25 mouse cellular contexts compared by ENCODE assay signal in the genomic region with DNA sequence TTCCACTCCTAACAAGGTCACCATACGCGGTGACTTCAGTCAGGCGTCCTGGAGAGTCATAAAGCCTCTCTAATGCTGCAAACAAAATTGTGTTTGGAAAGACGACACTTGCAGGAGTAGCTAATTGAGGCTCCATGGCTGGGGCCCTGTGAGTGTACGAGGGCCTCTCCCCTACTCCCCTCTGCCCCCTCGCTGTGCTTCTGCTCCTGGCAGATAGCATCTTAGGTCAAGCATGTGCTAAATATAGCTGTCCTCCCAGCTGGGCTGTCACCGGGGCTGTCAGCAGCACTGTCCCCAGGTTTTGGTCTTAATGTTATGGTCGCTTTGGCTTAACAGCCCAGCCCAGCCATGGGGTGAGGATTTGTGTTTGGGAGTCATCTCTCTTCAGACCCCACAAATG. TPM values are rescaled to one million over a fixed set of nuclear protein-coding genes. Genes with fewer than 3 reads are reported as not detected.
A peak's percentile ranks its signal among the peaks of the same experiment; 100 is the strongest.
DNase-seq lines count a peak whose midpoint lies in the region; ATAC-seq lines count a peak whose summit lies in the region.
"Had no signal": no experiment of that assay in that cellular context is flagged by ENCODE, and none has a peak within 500 bp of the region (broad histone marks: within the 10 kb centered on the region; RNA-seq: fewer than 3 reads in every experiment).

No protein-coding gene starts in this region.

- peak; percentile 6 for DNase-seq in embryonic facial prominence, embryonic 14.5 days (ENCODE audit: low spot score)
- no peak for DNase-seq in embryonic facial prominence, embryonic 10.5 days (ENCODE audit: low spot score)
- DNase-seq in gastrocnemius, postnatal 25 days, result peak; percentile 62
- DNase-seq in heart, postnatal 4 days, result peak; percentile 48
- DNase-seq in layer of hippocampus, postnatal 25 days (ENCODE audit: extremely low spot score in 1 of 2, low spot score in 1 of 2), result no peak
- no peak for DNase-seq in right cerebral cortex, postnatal 4 days
- DNase-seq: adrenal gland, adult 8-10 months; cerebellum, adult 11-12 months; cerebellum, postnatal 36 days; kidney, adult 18-20 months; kidney, postnatal 14 days; liver, postnatal 0 days; spleen, adult 18-20 months had no signal

- H3K9me3 ChIP-seq in embryonic facial prominence, embryonic 14.5 days (ENCODE audit: control insufficient read depth, low read length), result no peaks in the 10 kb centered on the region
- no peaks in the 10 kb centered on the region for H3K9me3 ChIP-seq in embryonic facial prominence, embryonic 10.5 days
- H3K9me3 ChIP-seq in heart, embryonic 13.5 days, result no peaks in the 10 kb centered on the region
- H3K9me3 ChIP-seq in kidney, embryonic 15.5 days (replicated peaks), result no peaks in the 10 kb centered on the region
- H3K9me3 ChIP-seq: forebrain, embryonic 15.5 days; limb, embryonic 12.5 days; midbrain, embryonic 10.5 days had no signal

- no peaks in the 10 kb centered on the region for H3K36me3 ChIP-seq in embryonic facial prominence, embryonic 14.5 days (ENCODE audit: control insufficient read depth, insufficient read depth, low read length)
- no peaks in the 10 kb centered on the region for H3K36me3 ChIP-seq in embryonic facial prominence, embryonic 10.5 days (replicated peaks)
- H3K36me3 ChIP-seq in heart, embryonic 13.5 days, result no peaks in the 10 kb centered on the region
- no peaks in the 10 kb centered on the region for H3K36me3 ChIP-seq in kidney, embryonic 15.5 days
- H3K36me3 ChIP-seq: forebrain, embryonic 15.5 days; limb, embryonic 12.5 days; midbrain, embryonic 10.5 days had no signal

- no peak overlapping the region for H3K9ac ChIP-seq in embryonic facial prominence, embryonic 14.5 days (ENCODE audit: low read depth, low read length)
- H3K9ac ChIP-seq in heart, embryonic 13.5 days, result peak overlapping the region; percentile 8; the same call in 1 of the 2 replicates
- H3K9ac ChIP-seq in kidney, embryonic 15.5 days, result no peak overlapping the region
- H3K9ac ChIP-seq: forebrain, embryonic 15.5 days; hindbrain, embryonic 14.5 days; limb, embryonic 12.5 days; liver, postnatal 0 days had no signal

- 0 out of 2 replicates have a peak, but pooled peaks cover 4% of the 10 kb centered on the region for H3K4me1 ChIP-seq in embryonic facial prominence, embryonic 14.5 days (ENCODE audit: control insufficient read depth, insufficient read depth, low read length)
- H3K4me1 ChIP-seq in embryonic facial prominence, embryonic 10.5 days, result peaks cover 11% of the 10 kb centered on the region
- peaks cover 27% of the 10 kb centered on the region for H3K4me1 ChIP-seq in heart, embryonic 13.5 days
- peaks cover 4% of the 10 kb centered on the region; the same call in 1 of the 2 replicates for H3K4me1 ChIP-seq in kidney, embryonic 15.5 days
- H3K4me1 ChIP-seq: forebrain, embryonic 15.5 days; midbrain, embryonic 10.5 days had no signal

- H3K4me2 ChIP-seq in embryonic facial prominence, embryonic 14.5 days (ENCODE audit: low read depth, low read length), result no peak overlapping the region
- peak overlapping the region; percentile 28 for H3K4me2 ChIP-seq in heart, embryonic 13.5 days
- no peak overlapping the region for H3K4me2 ChIP-seq in kidney, embryonic 15.5 days
- H3K4me2 ChIP-seq: forebrain, embryonic 15.5 days; hindbrain, embryonic 14.5 days; limb, embryonic 12.5 days; liver, embryonic 11.5 days had no signal

- no peak for ATAC-seq in embryonic facial prominence, embryonic 14.5 days (ENCODE audit: low read depth)
- ATAC-seq in heart, embryonic 13.5 days (ENCODE audit: extremely low read depth, insufficient number of reproducible peaks, low FRiP score, low TSS enrichment), result no peak
- ATAC-seq in kidney, embryonic 15.5 days (replicated peaks; ENCODE audit: low FRiP score), result no peak
- ATAC-seq: activated CD4-positive, CD25-positive, alpha-beta regulatory T cell, adult 4 months; forebrain, embryonic 15.5 days; inflammation-experienced regulatory T-cells, adult 6 months; liver, postnatal 0 days; lung, postnatal 0 days had no signal

- H3K27me3 ChIP-seq in embryonic facial prominence, embryonic 14.5 days (replicated peaks; ENCODE audit: control insufficient read depth, insufficient read depth, low read length), result no peaks in the 10 kb centered on the region
- peaks cover 5% of the 10 kb centered on the region; the same call in 1 of the 2 replicates for H3K27me3 ChIP-seq in embryonic facial prominence, embryonic 10.5 days (replicated peaks; ENCODE audit: low read depth, poor library complexity, severe bottlenecking)
- H3K27me3 ChIP-seq in heart, embryonic 13.5 days (replicated peaks), result peaks cover 55% of the 10 kb centered on the region
- no peaks in the 10 kb centered on the region; the same call in 1 of the 2 replicates for H3K27me3 ChIP-seq in kidney, embryonic 15.5 days
- H3K27me3 ChIP-seq: forebrain, embryonic 15.5 days; limb, embryonic 12.5 days had no signal

- no peak overlapping the region for H3K4me3 ChIP-seq in embryonic facial prominence, embryonic 14.5 days (ENCODE audit: low read depth, low read length)
- H3K4me3 ChIP-seq in embryonic facial prominence, embryonic 10.5 days, result no peak overlapping the region
- no peak overlapping the region for H3K4me3 ChIP-seq in heart, embryonic 13.5 days
- H3K4me3 ChIP-seq in kidney, embryonic 15.5 days (replicated peaks), result no peak overlapping the region
- H3K4me3 ChIP-seq: forebrain, embryonic 15.5 days; layer of hippocampus, adult 2 months; limb, embryonic 12.5 days; midbrain, embryonic 10.5 days had no signal

- H3K27ac ChIP-seq in embryonic facial prominence, embryonic 14.5 days (replicated peaks; ENCODE audit: low read depth, low read length), result no peak overlapping the region
- no peak overlapping the region for H3K27ac ChIP-seq in embryonic facial prominence, embryonic 10.5 days (replicated peaks)
- peak overlapping the region; percentile 83 for H3K27ac ChIP-seq in heart, embryonic 13.5 days (replicated peaks)
- H3K27ac ChIP-seq in kidney, embryonic 15.5 days, result no peak overlapping the region
- H3K27ac ChIP-seq: forebrain, embryonic 15.5 days; hindbrain, embryonic 14.5 days; layer of hippocampus, adult 2 months; limb, embryonic 12.5 days; midbrain, embryonic 10.5 days had no signal

- WGBS in embryonic facial prominence, embryonic 14.5 days, result 39% methylated on average over 8 of the region's 8 CpGs
- 44% methylated on average over 8 of the region's 8 CpGs for WGBS in embryonic facial prominence, embryonic 10.5 days
- 17% methylated on average over 8 of the region's 8 CpGs for WGBS in heart, embryonic 13.5 days
- WGBS in kidney, embryonic 15.5 days, result 16% methylated on average over 8 of the region's 8 CpGs

RNA-seq across cellular contexts. Expression of a gene that starts 15.9 kb away (rescaled TPM):
- polyA plus RNA-seq in embryonic facial prominence, embryonic 14.5 days (2014; fragmentation: Nextera tagmentation; extraction: Ambion mirVana), result 2.9 and 3.1 TPM in 2 replicates
- polyA plus RNA-seq in embryonic facial prominence, embryonic 10.5 days (2016; fragmentation: Nextera tagmentation; extraction: Ambion mirVana), result 0.18 and 0.61 TPM in 2 replicates
- total RNA-seq in gastrocnemius, postnatal 25 days (2021), result 100 to 1,000 TPM; 269 to 303 TPM
- 8.5 and 10.6 TPM in 2 replicates for polyA plus RNA-seq in heart, embryonic 13.5 days (2015; fragmentation: Nextera tagmentation; extraction: Ambion mirVana)
- 10 to 100 TPM; 39.4 to 39.5 TPM for total RNA-seq in heart, postnatal 4 days (2021)
- polyA plus RNA-seq in kidney, embryonic 15.5 days (2015; fragmentation: Nextera tagmentation; extraction: Ambion mirVana), result 0.14 and 0.31 TPM in 2 replicates
- total RNA-seq in layer of hippocampus, postnatal 25 days (2021), result under 1 TPM; 0.19 to 0.34 TPM
- polyA plus RNA-seq: activated CD4-positive, CD25-positive, alpha-beta regulatory T cell, adult 4 months; forebrain, embryonic 15.5 days; liver, embryonic 11.5 days; thymus, postnatal 0 days had no signal

Comparison
In these comparisons a context has a peak if more than half of its experiments do, and no peak if none do; other contexts are left out.
1. DNase-seq: peak in embryonic facial prominence, embryonic 14.5 days (single experiment), gastrocnemius, postnatal 25 days (single experiment) and heart, postnatal 4 days (single experiment); none in embryonic facial prominence, embryonic 10.5 days (single experiment), layer of hippocampus, postnatal 25 days (0 of 2) and right cerebral cortex, postnatal 4 days (single experiment).